Mouse (Mus musculus) layer of hippocampus, adult 18-20 months (tissue): ENCODE data around the gene Mrpl54. TPM values are rescaled to one million over a fixed set of nuclear protein-coding genes. Genes with fewer than 3 reads are reported as not detected.

Experiments used
- DNase-seq, 2 experiments: peaks; one replicate each; pipeline ENCODE4 v3.0.0; 2022; ENCODE audit warnings: low spot score in 2 of 2
- total RNA-seq, 2 experiments: library from RNA; stranded (reverse); gene quantifications; 2 replicates each; pipeline ENCODE4 v1.2.3; 2021

Mrpl54 gene
- total RNA-seq, 2 experiments from 2014 or later, result 36.9 to 40.4 TPM

DNA sequence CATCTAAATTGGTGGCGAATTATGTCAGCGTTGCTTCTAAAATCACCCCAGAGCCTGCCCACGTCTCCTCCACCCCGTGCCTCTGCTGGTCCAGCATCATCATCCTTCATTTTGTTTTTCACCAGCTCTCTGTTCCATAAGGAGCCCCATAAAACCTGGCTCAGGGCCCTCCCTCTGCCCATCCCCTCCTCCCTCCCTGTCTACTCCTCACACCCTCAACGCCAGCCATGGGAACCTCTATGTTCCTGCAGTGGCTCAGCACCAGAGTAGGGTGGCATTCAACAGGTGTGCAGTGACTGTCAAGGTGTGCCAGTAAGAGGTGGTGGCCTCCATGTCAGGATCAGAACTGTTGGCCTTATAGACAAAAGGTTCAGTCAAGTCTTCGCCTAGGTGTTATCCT is 28.5 kb upstream of the Mrpl54 start:
- DNase-seq, result no peak

DNA sequence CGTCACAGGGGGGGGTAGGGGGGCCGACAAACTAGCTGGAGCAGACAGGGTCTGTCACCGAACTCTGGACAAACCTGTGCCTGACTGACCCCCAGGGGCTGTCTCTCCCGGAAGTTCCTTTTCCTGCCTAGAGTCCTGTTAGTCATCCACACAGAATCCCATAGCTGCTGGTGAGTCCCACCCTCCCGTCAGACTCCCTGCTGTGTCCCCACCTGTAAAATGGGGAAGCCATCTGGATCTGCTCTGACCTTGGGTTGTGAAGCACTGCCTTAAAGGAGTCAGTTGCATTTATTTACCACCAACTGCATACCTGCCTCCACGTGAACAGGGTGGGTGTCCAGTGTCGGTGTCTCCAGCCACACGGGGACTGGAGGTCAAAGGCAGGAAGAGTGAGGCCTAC is 27.7 kb upstream of the Mrpl54 start:
- no peak for DNase-seq

DNA sequence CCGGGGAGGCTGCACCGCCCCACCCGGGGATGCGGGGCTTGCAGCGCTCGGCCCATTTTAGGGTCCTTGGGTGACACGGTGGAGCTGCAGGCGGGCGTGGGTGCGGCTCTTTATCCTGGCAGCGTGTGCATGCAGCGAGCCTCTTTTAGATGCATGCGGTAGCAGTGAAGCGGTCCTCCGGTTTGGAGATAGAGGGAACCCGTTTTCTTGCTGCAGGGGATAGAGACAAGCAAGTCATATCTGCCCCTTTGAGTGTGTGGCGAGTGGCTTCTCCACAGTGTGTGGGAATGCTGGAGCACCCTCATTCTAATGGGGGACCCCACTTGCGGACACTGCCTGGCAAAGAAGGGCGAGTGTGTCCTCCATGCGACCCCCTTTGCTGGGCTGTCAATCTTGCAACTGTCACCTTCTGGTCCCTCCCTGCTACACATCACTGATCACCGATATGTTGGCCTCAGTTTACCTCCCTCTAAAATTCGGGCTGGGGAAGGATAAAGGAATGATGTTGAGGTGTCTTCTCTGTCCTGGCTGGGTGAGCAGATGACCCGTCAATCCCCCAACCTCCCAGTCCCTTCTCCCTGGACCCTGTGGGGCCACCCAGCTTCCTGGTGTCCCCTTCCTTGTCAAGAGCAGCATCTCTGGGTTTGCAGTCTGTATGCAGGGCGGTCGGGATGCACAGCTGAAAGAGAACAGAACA is 26.7 kb upstream of the Mrpl54 start:
- no peak for DNase-seq

- DNase-seq, result peak; percentile 99 to 100
Observed at GRCm38 (mm10) chr10:81292554-81293333, 26.0 kb upstream of the Mrpl54 start, which contains the start of gene Pip5k1c. Pip5k1c (plus strand) TSS chr10:81292963.

DNA sequence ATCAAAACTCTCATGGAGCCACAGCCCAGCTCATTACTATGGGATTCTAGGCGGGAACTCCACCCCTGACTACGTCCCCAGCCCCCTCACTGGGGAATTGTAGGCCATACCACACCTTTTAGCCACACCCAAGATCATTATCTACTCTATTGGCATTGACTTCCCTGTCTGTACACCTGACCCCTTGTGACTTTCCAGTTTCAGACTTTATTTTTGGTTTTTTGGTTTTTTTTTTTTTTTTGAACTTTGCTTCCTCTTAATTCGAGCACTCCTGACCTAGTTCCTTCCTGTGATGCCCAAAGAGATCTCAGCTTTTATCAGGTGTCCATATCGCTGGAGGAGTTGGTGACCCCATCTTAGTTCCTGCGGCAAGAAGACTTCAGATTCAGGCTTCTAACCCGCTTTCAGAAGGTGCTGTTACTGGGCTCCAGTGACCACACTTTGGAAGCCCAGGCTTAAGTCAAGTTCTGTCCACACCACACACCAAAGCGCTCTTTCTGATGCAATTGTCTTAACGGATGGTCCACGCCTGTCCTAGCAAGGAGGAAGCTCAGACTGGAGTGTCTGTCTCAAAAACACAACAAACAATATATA is 24.9 kb upstream of the Mrpl54 start, which contains the start of gene Tjp3:
Gene Tjp3, minus strand, starts transcription at position 71 of the 594 bp plus-strand sequence.
- DNase-seq, result no peak

- no peak for DNase-seq
Observed at GRCm38 (mm10) chr10:81290698-81291460, 24.1 kb upstream of the Mrpl54 start.

- no peak for DNase-seq
Observed at GRCm38 (mm10) chr10:81289811-81290210, 23.1 kb upstream of the Mrpl54 start.

GRCm38 (mm10) chr10:81289278-81289677 is 22.5 kb upstream of the Mrpl54 start:
- DNase-seq, result peak in 1 of 2 experiments; percentile 81

DNA sequence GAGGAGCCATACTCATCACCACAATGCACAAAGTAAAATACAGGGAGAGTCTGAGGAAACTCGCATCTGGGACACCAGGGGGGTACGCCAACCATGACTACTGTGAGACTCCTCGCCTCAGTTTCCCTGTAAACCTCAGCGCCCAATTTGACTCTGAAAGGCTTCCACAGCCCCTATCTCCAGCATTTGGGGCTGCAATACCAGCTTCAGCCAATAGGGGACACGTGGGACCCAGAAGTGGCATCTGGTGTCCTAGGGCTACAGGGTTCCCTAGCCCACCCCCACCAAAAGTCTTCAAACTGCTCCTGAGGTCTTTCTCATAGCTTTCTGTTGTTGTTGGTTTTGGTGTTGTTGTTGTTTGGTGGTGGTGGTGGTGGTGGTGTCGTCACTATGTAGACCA is 21.9 kb upstream of the Mrpl54 start:
- DNase-seq, result no peak

DNA sequence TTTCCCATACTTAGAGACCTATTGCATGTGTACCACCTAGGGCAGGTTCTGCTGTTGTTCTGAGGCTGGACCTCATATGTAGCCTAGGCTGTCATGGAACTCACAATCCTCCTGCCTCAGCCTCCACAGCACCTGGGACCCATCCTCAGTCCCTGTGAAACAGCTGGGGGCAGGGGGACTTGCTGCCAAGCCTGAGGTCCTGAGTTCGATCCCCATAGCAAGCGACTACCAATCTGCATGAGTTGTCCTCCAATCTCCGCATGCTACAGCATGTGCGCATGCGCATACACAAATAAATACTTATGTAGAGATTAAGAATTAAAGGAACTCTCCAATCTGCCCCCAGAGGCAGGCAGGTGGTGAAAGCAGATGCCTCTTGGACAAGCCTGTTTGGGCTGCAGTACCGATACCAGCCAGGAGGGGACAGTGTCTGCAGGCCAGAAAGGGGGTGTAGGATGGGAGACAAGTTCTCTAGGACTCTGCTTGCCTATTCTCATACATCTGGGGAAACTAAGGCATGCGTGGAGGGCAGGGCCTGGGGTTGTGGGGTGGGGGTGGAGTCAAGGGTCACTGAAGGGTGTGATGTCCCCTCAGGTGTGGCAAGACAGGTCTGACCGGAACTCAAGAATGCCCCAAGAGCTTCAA is 20.9 kb upstream of the Mrpl54 start:
- DNase-seq, result no peak

- no peak for DNase-seq
Observed at GRCm38 (mm10) chr10:81286586-81286985, 19.9 kb upstream of the Mrpl54 start.

- peak; percentile 67 to 81 for DNase-seq
Observed at GRCm38 (mm10) chr10:81285694-81286450, 19.1 kb upstream of the Mrpl54 start.

GRCm38 (mm10) chr10:81284719-81285118 is 18.0 kb upstream of the Mrpl54 start:
- DNase-seq, result no peak

DNA sequence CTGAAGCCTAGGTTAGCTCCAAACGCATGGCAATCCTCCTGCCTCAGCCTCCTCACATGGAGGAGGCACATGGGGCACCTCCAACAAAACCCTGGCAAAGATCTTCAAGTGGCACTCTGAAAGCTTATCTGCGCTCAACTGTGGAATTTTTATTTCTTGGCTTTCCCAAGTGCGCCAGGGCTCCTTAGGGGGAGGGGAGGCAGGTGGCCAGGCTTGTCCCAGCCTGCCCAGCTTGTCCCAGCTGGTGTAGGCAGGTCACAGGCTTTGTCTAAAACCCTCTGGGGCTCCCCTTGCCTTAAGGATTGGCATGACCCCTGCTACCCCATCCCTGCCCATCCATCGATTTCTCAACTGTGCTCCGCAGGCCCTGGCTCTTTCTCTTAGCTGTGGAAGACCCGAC is 17.5 kb upstream of the Mrpl54 start:
- DNase-seq, result no peak

- no peak for DNase-seq
Observed at GRCm38 (mm10) chr10:81279496-81279895, 12.8 kb upstream of the Mrpl54 start.

DNA sequence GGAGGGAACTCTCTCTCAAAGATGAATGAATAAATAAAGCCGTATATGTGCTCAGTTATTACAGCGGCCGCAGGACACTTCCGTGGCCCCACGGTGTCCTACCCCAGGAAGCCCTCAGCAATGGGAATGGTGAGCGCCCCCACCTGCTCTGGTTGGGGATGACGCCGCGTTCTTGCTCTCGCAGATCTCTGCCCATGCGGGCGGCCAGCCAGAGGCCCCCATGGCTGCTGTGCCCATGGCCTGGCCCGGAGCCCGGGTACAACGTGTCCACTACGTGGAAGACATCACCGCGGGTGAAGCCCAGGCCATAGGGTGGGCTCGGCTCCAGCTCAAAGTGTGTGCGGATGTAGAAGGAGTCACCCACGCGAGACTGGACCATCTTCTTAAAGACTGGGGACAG is 10.9 kb upstream of the Mrpl54 start:
- DNase-seq, result no peak

DNA sequence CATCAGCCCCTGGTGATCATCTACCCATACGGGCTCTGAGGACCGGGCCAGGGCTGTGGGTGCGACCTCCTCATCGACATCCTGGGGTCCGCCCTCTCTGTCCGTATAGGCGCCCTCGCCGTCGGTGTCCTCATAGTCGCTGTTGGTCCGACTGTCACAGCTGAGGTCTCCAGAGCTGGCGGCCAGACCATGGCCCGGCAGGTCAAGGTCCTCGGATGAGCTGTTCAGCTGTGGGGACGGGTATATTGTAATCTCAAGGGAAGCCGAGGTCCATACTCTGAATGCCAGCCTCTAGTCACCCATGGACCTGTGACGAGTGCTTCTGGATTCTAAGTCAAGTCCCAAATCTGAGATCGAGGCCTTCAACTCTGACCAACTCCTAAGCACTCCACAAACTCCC is 7.1 kb upstream of the Mrpl54 start:
- DNase-seq, result no peak

DNA sequence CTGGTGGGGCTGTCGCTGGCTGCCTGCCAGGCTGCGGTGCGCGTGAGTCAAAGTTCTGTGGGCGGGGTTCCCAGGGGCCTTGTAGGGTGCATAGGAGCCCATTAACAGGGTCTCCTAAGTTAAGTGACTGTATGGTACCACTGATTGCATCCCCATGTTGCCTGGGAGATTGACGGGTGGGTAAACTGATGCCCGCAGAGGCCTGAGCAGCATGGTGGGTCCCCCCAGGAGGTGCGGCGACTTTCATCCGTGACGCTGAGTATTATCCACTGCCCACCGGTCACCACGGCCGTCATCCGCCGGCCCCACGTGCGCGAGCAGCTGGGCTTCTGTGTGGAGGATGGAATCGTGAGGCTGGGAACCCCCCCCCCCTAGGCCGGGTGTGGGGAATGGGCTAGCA is 5.6 kb upstream of the Mrpl54 start:
- DNase-seq, result no peak

DNA sequence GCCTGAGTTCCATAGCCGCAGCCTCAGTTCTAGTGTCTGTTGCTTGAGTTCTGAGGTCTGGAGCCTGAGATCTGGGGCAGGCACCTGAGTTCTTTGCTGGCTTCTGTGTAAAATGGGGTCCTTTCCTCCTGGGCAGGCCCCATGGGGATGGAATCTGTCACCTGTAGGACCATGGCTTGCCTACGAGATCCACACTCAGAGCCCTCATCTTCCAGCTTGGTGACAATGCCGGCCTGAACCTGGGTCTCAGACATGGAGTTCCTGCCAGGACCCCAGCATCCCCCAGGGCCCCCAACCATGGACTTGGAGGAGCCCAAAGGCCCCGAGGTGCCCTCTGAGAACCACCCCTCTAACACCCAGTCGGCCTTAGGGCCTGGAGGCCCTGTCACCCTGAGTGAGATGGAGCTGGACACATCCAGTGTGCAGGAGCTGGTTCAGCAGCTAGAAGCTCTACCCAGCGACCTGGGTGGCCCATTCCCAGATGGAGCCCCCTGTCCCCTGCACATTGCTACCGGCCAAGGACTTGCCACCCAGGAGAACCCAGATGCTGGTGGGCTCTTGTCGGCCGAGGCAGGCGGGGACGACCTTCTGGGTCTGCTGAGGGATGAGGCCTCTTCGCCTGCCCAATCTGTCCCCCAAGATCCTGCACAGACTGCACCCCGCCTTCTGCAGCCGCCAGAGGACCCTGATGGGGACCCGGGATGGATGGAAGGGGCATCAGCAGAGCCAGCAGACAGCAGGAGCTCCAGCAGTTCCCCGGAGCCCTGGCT is 2.1 kb upstream of the Mrpl54 start:
- no peak for DNase-seq
